Mouse (Mus musculus): ENCODE data around the gene Chst15. TPM values are rescaled to one million over a fixed set of nuclear protein-coding genes. Genes with fewer than 3 reads are reported as not detected.

The Chst15 gene
- polyA plus RNA-seq, 1 experiment from 2014 or later, result 30.8 TPM

DNA sequence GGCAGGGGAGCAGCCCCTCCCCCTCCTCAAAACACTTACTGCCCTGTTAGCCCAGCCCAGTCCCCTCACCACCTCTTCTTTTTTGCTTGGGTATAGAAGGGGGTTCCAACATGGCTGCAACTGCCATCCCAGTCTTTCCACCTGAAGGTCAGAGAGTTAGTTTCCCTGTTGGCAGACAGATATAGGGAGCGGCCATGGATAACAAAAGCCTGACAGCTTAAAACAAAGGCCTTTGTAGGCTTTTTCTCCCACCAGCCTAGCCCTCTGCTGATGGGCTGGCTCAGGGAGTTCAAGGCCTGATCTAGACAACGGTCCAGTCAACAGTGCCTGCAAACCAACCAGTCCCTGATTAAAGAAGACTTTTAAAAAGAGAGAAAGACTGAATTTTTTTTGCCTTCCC is 26.1 kb upstream of the Chst15 start:
- H3K4me1 ChIP-seq (ENCODE audit: control insufficient read depth, insufficient read depth, low read length), result peaks cover 5% of the 10 kb centered on the region; the same call in 1 of the 2 replicates
- 80% methylated on average over 2 of the region's 2 CpGs for WGBS
- no peak overlapping the region for H3K27ac ChIP-seq (ENCODE audit: low read length)
- no peak for ATAC-seq (ENCODE audit: insufficient number of reproducible peaks, insufficient read depth, low FRiP score, low read depth)
- H3K9me3 ChIP-seq (ENCODE audit: control insufficient read depth, low read depth, low read length), result no peaks in the 10 kb centered on the region
- H3K4me2 ChIP-seq (replicated peaks; ENCODE audit: low read depth, low read length), result no peak overlapping the region
- no peak overlapping the region for H3K9ac ChIP-seq (replicated peaks; ENCODE audit: low read depth, low read length)
- H3K27me3 ChIP-seq (ENCODE audit: control insufficient read depth, insufficient read depth, low read length), result no peaks in the 10 kb centered on the region
- H3K36me3 ChIP-seq (ENCODE audit: control insufficient read depth, insufficient read depth, low read length), result no peaks in the 10 kb centered on the region
- H3K4me3 ChIP-seq (ENCODE audit: low read depth, low read length), result no peak overlapping the region

DNA sequence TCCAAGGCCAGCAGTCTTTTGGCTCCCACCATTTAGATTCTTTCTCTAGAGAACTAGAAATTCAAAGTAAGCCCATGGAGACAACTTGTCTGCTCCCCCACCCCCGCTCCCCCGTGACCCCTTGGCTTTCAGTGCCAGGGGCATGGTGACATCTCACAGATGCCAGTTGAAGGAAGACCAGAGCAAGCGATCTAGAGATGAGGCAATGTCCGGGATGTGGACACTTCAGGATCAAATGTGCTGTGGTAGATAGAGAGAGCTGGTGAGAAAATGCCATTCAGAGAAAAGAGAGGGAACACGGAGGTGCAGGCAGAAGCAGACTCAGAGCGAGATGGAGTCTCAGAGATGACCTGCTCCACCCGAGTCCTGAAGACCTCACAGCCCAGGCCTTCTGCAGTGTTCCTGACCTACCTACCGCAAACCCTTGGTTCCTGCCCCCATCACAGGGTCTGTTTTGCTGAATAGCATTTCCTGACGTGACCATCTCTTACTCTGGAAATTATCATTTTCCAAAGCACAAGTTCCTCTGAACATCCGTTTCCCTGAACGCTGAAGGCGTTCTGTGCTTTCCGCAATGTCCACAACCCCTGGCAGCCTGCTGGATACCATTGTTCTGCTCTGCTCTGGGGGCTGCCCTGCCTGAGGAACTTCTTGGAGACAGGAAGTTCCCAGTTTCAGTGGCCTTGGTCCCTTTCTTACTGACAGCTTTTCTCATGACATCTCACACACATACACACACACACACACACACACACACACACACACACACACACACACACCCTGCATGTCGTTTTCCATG is 22.2 kb upstream of the Chst15 start:
- Histone ChIP-seq H3K36me3 (ENCODE audit: control insufficient read depth, insufficient read depth, low read length) (no peaks in the 10 kb centered on the region), H3K9ac (replicated peaks; ENCODE audit: low read depth, low read length) (no peak overlapping the region), H3K9me3 (ENCODE audit: control insufficient read depth, low read depth, low read length) (no peaks in the 10 kb centered on the region), H3K4me3 (ENCODE audit: low read depth, low read length) (no peak overlapping the region), H3K4me1 (ENCODE audit: control insufficient read depth, insufficient read depth, low read length) (peaks cover 17% of the 10 kb centered on the region; the same call in 1 of the 2 replicates), H3K27me3 (ENCODE audit: control insufficient read depth, insufficient read depth, low read length) (no peaks in the 10 kb centered on the region), H3K4me2 (replicated peaks; ENCODE audit: low read depth, low read length) (no peak overlapping the region), H3K27ac (ENCODE audit: low read length) (peak overlapping the region; percentile 34; the same call in 1 of the 2 replicates)
- ATAC-seq (ENCODE audit: insufficient number of reproducible peaks, insufficient read depth, low FRiP score, low read depth), result no peak
- WGBS, result 69% methylated on average over 14 of the region's 14 CpGs

DNA sequence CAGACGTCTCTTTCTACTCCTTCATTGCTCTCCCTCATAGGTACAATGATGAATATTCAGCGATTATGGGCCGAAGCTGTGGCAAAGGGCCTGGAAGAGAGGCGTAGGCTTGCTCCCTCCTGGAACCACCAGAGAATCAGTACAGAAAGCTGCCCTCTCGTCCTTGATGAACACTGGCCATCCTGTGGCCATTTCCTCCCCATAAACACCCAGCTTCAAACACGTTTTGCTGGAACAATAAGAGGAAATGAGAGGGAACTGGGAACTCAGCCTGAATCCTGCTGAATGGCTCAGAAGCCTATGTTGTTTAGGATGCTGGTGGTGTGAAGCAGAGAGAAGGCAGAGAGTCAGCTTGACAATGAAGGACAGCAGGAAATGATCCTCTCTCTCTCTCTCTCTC is 21.3 kb upstream of the Chst15 start:
- H3K9me3 ChIP-seq (ENCODE audit: control insufficient read depth, low read depth, low read length), result no peaks in the 10 kb centered on the region
- H3K27ac ChIP-seq (ENCODE audit: low read length), result peak overlapping the region; percentile 39; the same call in 1 of the 2 replicates
- no peaks in the 10 kb centered on the region for H3K36me3 ChIP-seq (ENCODE audit: control insufficient read depth, insufficient read depth, low read length)
- 59% methylated on average over 6 of the region's 6 CpGs for WGBS
- no peak overlapping the region for H3K4me3 ChIP-seq (ENCODE audit: low read depth, low read length)
- H3K4me2 ChIP-seq (replicated peaks; ENCODE audit: low read depth, low read length), result no peak overlapping the region
- no peak overlapping the region for H3K9ac ChIP-seq (replicated peaks; ENCODE audit: low read depth, low read length)
- H3K27me3 ChIP-seq (ENCODE audit: control insufficient read depth, insufficient read depth, low read length), result no peaks in the 10 kb centered on the region
- peaks cover 17% of the 10 kb centered on the region; the same call in 1 of the 2 replicates for H3K4me1 ChIP-seq (ENCODE audit: control insufficient read depth, insufficient read depth, low read length)
- no peak for ATAC-seq (ENCODE audit: insufficient number of reproducible peaks, insufficient read depth, low FRiP score, low read depth)

DNA sequence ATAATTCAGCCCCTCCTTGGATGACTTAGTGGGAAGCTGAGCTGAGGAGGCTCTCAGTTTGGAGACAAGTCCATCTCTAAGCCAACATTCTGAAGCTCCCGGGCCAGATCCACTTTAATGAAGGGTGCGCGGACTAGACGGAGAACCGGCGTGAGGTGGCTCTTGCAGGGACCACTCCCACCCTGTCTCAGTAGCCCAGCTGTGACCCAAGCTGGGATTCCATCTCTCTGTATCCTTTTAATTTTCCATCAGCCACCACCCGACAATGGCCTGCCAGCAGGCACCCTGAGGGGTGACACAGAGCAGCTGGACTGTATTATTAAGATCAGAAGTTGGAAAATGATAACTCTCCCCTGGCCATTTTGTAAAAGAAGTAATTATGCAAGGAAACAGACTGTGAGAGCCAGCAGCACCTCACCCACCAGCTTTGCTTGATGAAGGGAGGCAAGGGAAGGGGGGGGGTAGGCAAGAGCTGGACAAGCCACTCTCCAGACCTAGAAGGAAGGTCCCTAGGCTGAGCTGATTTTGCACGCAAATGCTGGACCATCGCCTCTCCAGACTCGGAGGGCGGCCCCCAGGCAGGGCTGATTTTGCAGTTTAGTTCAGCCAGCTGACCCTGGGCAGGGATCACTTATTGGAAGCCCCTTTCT is 20.4 kb upstream of the Chst15 start:
- no peak for ATAC-seq (ENCODE audit: insufficient number of reproducible peaks, insufficient read depth, low FRiP score, low read depth)
- Histone ChIP-seq H3K9ac (replicated peaks; ENCODE audit: low read depth, low read length) (no peak overlapping the region), H3K36me3 (ENCODE audit: control insufficient read depth, insufficient read depth, low read length) (no peaks in the 10 kb centered on the region), H3K4me3 (ENCODE audit: low read depth, low read length) (no peak overlapping the region), H3K4me2 (replicated peaks; ENCODE audit: low read depth, low read length) (no peak overlapping the region), H3K27me3 (ENCODE audit: control insufficient read depth, insufficient read depth, low read length) (no peaks in the 10 kb centered on the region), H3K27ac (ENCODE audit: low read length) (peak overlapping the region; percentile 4; the same call in 1 of the 2 replicates), H3K9me3 (ENCODE audit: control insufficient read depth, low read depth, low read length) (no peaks in the 10 kb centered on the region), H3K4me1 (ENCODE audit: control insufficient read depth, insufficient read depth, low read length) (peaks cover 17% of the 10 kb centered on the region; the same call in 1 of the 2 replicates)
- 64% methylated on average over 11 of the region's 11 CpGs for WGBS

DNA sequence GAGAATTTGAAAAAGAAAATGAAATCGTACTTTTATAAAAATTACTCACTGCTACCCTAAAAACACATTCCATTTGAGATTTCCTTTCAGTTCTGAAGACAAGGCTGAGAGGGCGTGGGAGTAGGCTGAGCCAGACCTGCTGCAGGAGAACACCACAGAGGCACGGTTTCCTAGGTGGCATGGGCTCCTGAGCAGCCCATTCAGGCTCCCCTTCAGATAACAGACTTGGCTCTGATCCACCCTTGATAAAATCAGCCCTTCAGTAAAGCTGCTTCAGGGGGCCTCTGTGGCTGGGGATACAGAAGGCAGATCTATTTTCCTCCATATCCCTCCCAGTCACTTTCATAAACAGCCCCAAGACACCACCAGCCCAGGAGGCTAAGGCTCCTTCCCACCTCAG is 19.8 kb upstream of the Chst15 start:
- H3K4me2 ChIP-seq (replicated peaks; ENCODE audit: low read depth, low read length), result no peak overlapping the region
- H3K4me3 ChIP-seq (ENCODE audit: low read depth, low read length), result no peak overlapping the region
- H3K9ac ChIP-seq (replicated peaks; ENCODE audit: low read depth, low read length), result no peak overlapping the region
- peaks cover 19% of the 10 kb centered on the region; the same call in 1 of the 2 replicates for H3K4me1 ChIP-seq (ENCODE audit: control insufficient read depth, insufficient read depth, low read length)
- H3K36me3 ChIP-seq (ENCODE audit: control insufficient read depth, insufficient read depth, low read length), result no peaks in the 10 kb centered on the region
- H3K27me3 ChIP-seq (ENCODE audit: control insufficient read depth, insufficient read depth, low read length), result no peaks in the 10 kb centered on the region
- no peaks in the 10 kb centered on the region for H3K9me3 ChIP-seq (ENCODE audit: control insufficient read depth, low read depth, low read length)
- H3K27ac ChIP-seq (ENCODE audit: low read length), result 0 out of 2 replicates have a peak overlapping the region, but pooled peaks have one; percentile 4
- 46% methylated on average over 3 of the region's 3 CpGs for WGBS
- ATAC-seq (ENCODE audit: insufficient number of reproducible peaks, insufficient read depth, low FRiP score, low read depth), result no peak

DNA sequence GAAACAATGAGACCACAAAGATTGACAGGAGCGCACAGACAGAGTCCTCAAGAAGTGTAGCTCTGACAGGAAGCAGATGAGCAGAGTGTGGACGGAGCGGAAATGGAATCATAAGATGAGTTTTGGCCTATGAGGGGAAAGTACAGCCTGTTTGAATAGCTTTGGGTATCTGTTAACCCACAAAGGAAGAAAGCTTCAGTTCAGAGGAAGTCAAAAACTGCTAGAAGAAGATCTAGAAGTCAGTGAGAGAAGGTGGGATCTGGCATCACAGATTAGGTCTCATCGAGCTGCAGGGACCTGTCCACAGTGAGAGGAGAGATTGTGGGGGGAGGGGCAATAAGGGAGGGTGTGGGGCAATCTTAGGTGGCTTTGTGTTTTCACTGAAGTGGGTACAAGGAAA is 18.3 kb upstream of the Chst15 start:
- Histone ChIP-seq H3K27ac (ENCODE audit: low read length) (no peak overlapping the region), H3K36me3 (ENCODE audit: control insufficient read depth, insufficient read depth, low read length) (no peaks in the 10 kb centered on the region), H3K4me1 (ENCODE audit: control insufficient read depth, insufficient read depth, low read length) (peaks cover 20% of the 10 kb centered on the region; the same call in 1 of the 2 replicates), H3K27me3 (ENCODE audit: control insufficient read depth, insufficient read depth, low read length) (no peaks in the 10 kb centered on the region), H3K4me2 (replicated peaks; ENCODE audit: low read depth, low read length) (no peak overlapping the region), H3K9me3 (ENCODE audit: control insufficient read depth, low read depth, low read length) (no peaks in the 10 kb centered on the region), H3K9ac (replicated peaks; ENCODE audit: low read depth, low read length) (no peak overlapping the region), H3K4me3 (ENCODE audit: low read depth, low read length) (no peak overlapping the region)
- 89% methylated on average over 4 of the region's 4 CpGs for WGBS
- ATAC-seq (ENCODE audit: insufficient number of reproducible peaks, insufficient read depth, low FRiP score, low read depth), result no peak

DNA sequence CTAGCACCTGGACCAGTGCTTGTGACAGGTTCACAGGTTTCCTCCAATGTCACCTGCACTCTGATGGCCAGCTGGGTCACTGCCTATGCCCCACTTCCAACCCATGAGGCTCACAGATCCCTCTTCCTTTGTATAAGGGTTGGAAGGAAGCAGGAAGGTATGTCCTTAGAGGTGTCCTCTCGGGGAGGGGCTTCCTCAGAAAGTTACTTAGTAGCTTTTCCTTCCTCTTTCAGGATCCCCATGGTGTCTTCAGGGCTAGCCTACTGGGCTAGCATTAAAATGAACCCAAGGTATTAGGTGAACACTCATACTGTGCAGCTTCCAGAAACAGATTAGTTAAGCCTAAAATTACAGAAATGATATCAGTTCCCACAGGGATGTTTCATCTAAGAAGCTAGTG is 16.1 kb upstream of the Chst15 start:
- 84% methylated on average over 1 of the region's 1 CpGs for WGBS

DNA sequence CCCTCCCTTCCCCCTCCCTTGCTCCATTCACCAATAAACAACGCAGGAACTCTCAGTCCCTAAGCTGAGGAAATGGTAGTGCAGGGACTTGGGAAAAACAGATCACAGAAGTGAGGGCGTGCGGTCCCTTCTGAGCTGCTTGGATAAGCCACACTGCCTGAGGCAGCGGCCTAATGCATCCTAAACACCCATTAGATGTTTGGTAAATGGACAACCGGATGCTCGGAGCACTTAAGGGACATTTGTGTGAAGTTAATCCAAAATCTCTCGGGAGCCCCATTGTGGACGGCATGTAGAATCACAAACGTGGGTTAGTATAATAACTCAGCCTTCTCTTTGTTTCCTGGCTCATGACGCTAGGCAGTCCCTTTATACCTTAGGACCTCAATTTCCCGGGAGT is 15.1 kb upstream of the Chst15 start:
- Histone ChIP-seq H3K4me2 (replicated peaks; ENCODE audit: low read depth, low read length) (no peak overlapping the region), H3K27me3 (ENCODE audit: control insufficient read depth, insufficient read depth, low read length) (no peaks in the 10 kb centered on the region), H3K4me3 (ENCODE audit: low read depth, low read length) (no peak overlapping the region), H3K4me1 (ENCODE audit: control insufficient read depth, insufficient read depth, low read length) (peaks cover 12% of the 10 kb centered on the region; the same call in 1 of the 2 replicates), H3K27ac (ENCODE audit: low read length) (no peak overlapping the region), H3K9ac (replicated peaks; ENCODE audit: low read depth, low read length) (no peak overlapping the region), H3K36me3 (ENCODE audit: control insufficient read depth, insufficient read depth, low read length) (no peaks in the 10 kb centered on the region), H3K9me3 (ENCODE audit: control insufficient read depth, low read depth, low read length) (no peaks in the 10 kb centered on the region)
- no peak for ATAC-seq (ENCODE audit: insufficient number of reproducible peaks, insufficient read depth, low FRiP score, low read depth)
- 45% methylated on average over 11 of the region's 11 CpGs for WGBS

More for the DNA sequence above, 16.1 kb upstream of the Chst15 start:
- Histone ChIP-seq H3K36me3 (ENCODE audit: control insufficient read depth, insufficient read depth, low read length) (no peaks in the 10 kb centered on the region), H3K9ac (replicated peaks; ENCODE audit: low read depth, low read length) (no peak overlapping the region), H3K4me3 (ENCODE audit: low read depth, low read length) (no peak overlapping the region), H3K4me1 (ENCODE audit: control insufficient read depth, insufficient read depth, low read length) (peaks cover 20% of the 10 kb centered on the region; the same call in 1 of the 2 replicates), H3K9me3 (ENCODE audit: control insufficient read depth, low read depth, low read length) (no peaks in the 10 kb centered on the region), H3K4me2 (replicated peaks; ENCODE audit: low read depth, low read length) (no peak overlapping the region), H3K27ac (ENCODE audit: low read length) (no peak overlapping the region), H3K27me3 (ENCODE audit: control insufficient read depth, insufficient read depth, low read length) (no peaks in the 10 kb centered on the region)
- ATAC-seq (ENCODE audit: insufficient number of reproducible peaks, insufficient read depth, low FRiP score, low read depth), result no peak
